Mouse (Mus musculus) C2C12 (cell line): ENCODE results near the gene Gm43191. TPM values are rescaled to one million over a fixed set of nuclear protein-coding genes. Genes with fewer than 3 reads are reported as not detected.

Source experiments
- H3K27me3 ChIP-seq: one replicate; pipeline ENCODE4 v1.6.1; 2011; ENCODE audit not compliant: control insufficient read depth, insufficient read depth, insufficient read length
- H3K36me3 ChIP-seq: one replicate; pipeline ENCODE4 v1.6.1; 2011; ENCODE audit not compliant: control insufficient read depth, insufficient read depth
- H3K4me3 ChIP-seq: one replicate; pipeline ENCODE4 v1.5.1; 2011; ENCODE audit warnings: mild to moderate bottlenecking, control low read depth; ENCODE audit not compliant: poor library complexity, insufficient read depth, severe bottlenecking
- H3K79me2 ChIP-seq: one replicate; pipeline ENCODE4 v1.6.1; 2011; ENCODE audit not compliant: control insufficient read depth, insufficient read depth
- H3K79me3 ChIP-seq: one replicate; pipeline ENCODE4 v1.6.1; 2011; ENCODE audit warnings: low read depth, control low read depth
- H3ac ChIP-seq: one replicate; pipeline ENCODE3; 2011; ENCODE audit warnings: low read depth; ENCODE audit not compliant: control insufficient read depth, insufficient read length
- CEBPB ChIP-seq: IDR thresholded peaks from one replicate; pipeline ENCODE4 v1.6.1; 2011; ENCODE audit warnings: low read depth, mild to moderate bottlenecking, control low read depth, moderate library complexity
- CTCF ChIP-seq: IDR thresholded peaks from one replicate; pipeline ENCODE4 v1.5.1; 2011; ENCODE audit not compliant: control insufficient read depth, insufficient read depth, insufficient read length
- FOSL1 ChIP-seq: IDR thresholded peaks from one replicate; pipeline ENCODE4 v1.8.0; 2011; ENCODE audit warnings: mild to moderate bottlenecking, low read length; ENCODE audit not compliant: poor library complexity, insufficient read depth, severe bottlenecking
- MAX ChIP-seq: IDR thresholded peaks from one replicate; pipeline ENCODE4 v1.6.1; 2011; ENCODE audit warnings: mild to moderate bottlenecking, control low read depth
- MYOD1 ChIP-seq: IDR thresholded peaks from one replicate; pipeline ENCODE4 v1.6.1; 2011; ENCODE audit warnings: low read depth; ENCODE audit not compliant: control insufficient read depth, insufficient read length
- MYOG ChIP-seq: IDR thresholded peaks from one replicate; pipeline ENCODE4 v1.6.1; 2011; ENCODE audit not compliant: control insufficient read depth, insufficient read length; ENCODE audit errors: extremely low read depth
- USF1 ChIP-seq: IDR thresholded peaks from one replicate; pipeline ENCODE4 v1.6.1; 2011; ENCODE audit warnings: low read depth, mild to moderate bottlenecking, control low read depth, moderate library complexity
- polyA plus RNA-seq: library from polyadenylated mRNA; unstranded; fragments of >200 nt; fragmentation: generic; extraction: Trizol; gene quantifications from one replicate; pipeline ENCODE4 v1.2.1, GENCODE M21; 2012; ENCODE audit warnings: missing spikeins

Gene Gm43191
- polyA plus RNA-seq, 1 experiment, result not detected

DNA sequence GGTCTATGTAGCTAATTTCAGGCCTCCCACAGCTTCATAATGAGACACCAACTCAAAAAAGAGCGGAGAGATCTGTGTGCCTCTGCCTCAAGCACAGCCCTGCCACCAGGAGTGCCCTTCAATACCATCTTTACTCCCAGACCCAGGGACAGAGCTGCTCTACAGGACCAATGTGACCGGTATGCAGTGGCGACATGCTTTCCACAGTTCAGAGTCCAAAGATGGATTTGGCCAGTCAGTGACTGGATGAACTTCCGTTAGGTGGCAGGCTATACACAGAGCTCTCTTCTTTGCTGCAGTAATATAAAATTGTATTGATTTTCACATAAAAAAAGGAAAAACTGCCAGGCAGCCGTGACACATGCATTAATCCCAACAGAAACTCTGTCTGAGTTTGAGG is 22.8 kb upstream of the Gm43191 start:
- Histone ChIP-seq H3K79me3 (peaks cover 24% of the 10 kb centered on the region), H3K36me3 (peaks cover 8% of the 10 kb centered on the region), H3ac (no peak overlapping the region), H3K27me3 (no peaks in the 10 kb centered on the region), H3K4me3 (no peak overlapping the region), H3K79me2 (peaks cover 83% of the 10 kb centered on the region)
- no peak for TF ChIP-seq MYOD1
- TF ChIP-seq USF1, result no peak
- no peak for TF ChIP-seq CTCF
- TF ChIP-seq MYOG, result no peak
- TF ChIP-seq CEBPB, result no peak
- TF ChIP-seq MAX, result no peak
- TF ChIP-seq FOSL1, result no peak

DNA sequence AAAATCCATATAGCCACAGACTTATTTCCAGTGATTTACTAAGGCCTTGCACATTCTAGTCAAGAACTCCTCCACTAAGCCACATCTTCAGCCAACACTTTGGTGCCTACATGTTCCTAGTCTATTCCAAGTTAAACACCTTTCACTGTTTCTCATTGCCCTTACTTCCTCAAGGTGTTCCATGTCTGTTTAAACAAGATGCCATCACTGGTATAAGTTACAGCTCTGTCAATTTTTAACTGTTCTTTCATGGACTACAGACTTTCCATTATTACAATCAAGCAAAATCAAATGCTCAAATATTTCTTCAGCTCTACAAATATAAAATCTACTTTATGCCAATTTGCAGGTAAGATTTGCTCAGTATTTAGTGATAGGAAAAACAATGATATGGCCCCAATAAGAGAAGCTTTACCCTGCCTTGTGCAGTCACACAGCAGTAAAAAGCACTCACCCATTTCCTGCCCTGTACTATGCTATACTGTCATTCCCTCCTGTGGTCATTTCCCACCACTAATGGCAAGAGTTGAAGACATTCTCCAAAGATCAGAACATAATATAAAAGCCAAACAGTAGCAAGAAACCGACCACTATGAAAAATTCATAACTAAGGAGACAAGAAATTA is 21.7 kb upstream of the Gm43191 start:
- TF ChIP-seq CEBPB (no peak), MYOG (no peak), FOSL1 (no peak), MYOD1 (no peak), MAX (no peak), USF1 (no peak)
- Histone ChIP-seq H3K36me3 (peaks cover 8% of the 10 kb centered on the region), H3K79me3 (peaks cover 22% of the 10 kb centered on the region), H3K4me3 (no peak overlapping the region), H3ac (no peak overlapping the region), H3K27me3 (no peaks in the 10 kb centered on the region), H3K79me2 (peaks cover 84% of the 10 kb centered on the region)

DNA sequence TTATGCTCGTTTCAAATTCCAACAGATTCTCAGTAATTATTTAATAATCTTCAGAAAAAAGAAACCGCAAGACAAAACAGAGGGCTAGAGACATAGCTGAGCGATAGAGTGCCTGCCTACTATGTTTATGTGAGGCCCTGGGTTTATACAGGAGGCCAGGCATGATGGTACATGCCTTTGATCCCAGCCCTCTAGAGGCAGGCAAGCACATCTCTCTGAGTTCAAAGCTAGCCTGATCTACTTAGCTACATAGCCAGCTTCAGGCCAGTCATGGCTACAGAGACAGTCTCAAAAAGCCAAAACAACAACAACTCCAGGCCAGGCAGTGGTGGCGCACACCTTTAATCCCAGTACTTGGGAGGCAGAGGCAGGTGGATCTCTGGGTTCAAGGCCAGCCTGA is 20.5 kb upstream of the Gm43191 start:
- H3K27me3 ChIP-seq, result no peaks in the 10 kb centered on the region
- H3K36me3 ChIP-seq, result peaks cover 4% of the 10 kb centered on the region
- H3ac ChIP-seq, result no peak overlapping the region
- H3K79me3 ChIP-seq, result peaks cover 23% of the 10 kb centered on the region
- no peak overlapping the region for H3K4me3 ChIP-seq
- TF ChIP-seq USF1, result no peak
- TF ChIP-seq MAX, result no peak
- TF ChIP-seq MYOD1, result no peak
- no peak for TF ChIP-seq CTCF
- H3K79me2 ChIP-seq, result peaks cover 80% of the 10 kb centered on the region

DNA sequence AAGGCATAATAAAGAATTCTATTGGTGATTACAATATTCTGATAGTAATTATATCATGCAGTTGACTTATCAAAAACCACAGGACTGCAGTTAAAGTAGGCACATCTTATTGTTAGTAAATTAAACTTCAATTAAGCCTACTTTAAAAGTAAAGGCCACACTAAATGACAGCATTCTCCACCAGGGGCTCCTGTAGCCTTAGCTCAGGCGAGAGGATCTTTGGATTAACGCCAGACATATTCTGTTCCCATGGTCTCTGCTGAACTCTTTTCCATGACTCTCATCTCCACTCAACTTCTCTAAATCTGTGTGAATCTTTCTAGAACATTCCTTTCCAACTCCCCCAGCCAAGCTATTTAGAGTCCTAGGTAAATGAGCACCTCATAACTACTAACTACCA is 17.7 kb upstream of the Gm43191 start:
- peaks cover 26% of the 10 kb centered on the region for H3K79me3 ChIP-seq
- TF ChIP-seq MYOD1 (no peak), CTCF (no peak), MAX (no peak), MYOG (no peak), USF1 (no peak), FOSL1 (no peak), CEBPB (no peak)
- H3K4me3 ChIP-seq, result no peak overlapping the region
- H3ac ChIP-seq, result no peak overlapping the region
- no peaks in the 10 kb centered on the region for H3K27me3 ChIP-seq
- peaks cover 3% of the 10 kb centered on the region for H3K36me3 ChIP-seq
- H3K79me2 ChIP-seq, result peaks cover 63% of the 10 kb centered on the region

DNA sequence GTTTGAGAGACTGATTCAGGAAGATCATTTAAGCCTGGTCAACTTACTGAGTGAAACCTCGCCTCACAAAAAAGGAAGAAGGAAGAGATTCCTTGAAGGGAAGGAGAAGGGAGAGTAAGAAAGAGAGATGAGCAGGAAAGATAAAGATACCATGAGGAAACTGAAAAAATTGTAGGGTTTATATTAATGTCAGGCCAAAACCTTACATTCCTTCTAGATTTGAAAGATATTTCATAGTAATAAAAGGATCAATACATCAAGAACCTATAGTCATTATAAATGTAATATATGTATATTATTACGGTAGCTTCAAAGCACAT is 14.6 kb upstream of the Gm43191 start:
- Histone ChIP-seq H3K4me3 (no peak overlapping the region), H3K79me3 (peaks cover 12% of the 10 kb centered on the region), H3K36me3 (peaks cover 12% of the 10 kb centered on the region), H3ac (no peak overlapping the region), H3K79me2 (peaks cover 36% of the 10 kb centered on the region), H3K27me3 (no peaks in the 10 kb centered on the region)
- TF ChIP-seq USF1 (no peak), CEBPB (no peak), CTCF (no peak), FOSL1 (no peak), MYOD1 (no peak), MYOG (no peak), MAX (no peak)

DNA sequence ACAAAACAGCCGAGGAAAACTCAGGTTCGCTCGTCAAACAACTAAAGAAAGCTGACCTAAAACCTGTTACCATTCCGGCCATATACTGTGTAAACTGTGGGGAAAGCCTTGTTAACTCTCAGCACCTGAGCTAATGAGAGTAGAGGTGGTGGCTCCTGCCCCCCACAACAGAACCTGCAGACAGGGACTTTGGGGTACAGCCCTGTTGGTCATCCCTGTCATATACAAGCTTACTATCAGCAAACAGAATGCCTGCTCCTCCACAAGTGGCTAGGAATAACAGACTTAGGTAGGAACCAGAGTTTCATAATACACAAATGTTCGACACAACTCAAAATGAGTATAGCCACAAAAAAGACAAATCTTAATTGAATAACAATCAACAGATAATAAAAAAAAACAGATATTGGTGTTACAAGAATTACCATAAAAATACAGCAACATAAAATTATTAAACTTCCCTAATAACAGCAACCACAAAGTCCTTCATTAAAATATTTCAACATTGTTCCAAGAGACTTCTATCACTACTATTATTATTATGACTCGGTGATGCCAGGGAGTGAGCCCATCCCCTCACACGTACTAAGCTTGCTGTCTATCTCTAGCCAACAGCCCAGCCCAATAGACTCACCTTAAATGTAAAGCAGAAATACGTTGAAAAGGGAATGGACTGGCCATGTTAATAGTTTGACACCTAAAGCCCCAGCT is 14.1 kb upstream of the Gm43191 start:
- H3K79me3 ChIP-seq, result peaks cover 12% of the 10 kb centered on the region
- no peak overlapping the region for H3K4me3 ChIP-seq
- no peak for TF ChIP-seq CEBPB
- no peak for TF ChIP-seq FOSL1
- TF ChIP-seq MAX, result no peak
- no peak for TF ChIP-seq CTCF
- no peak for TF ChIP-seq USF1
- no peak for TF ChIP-seq MYOD1
- no peak for TF ChIP-seq MYOG
- peaks cover 32% of the 10 kb centered on the region for H3K79me2 ChIP-seq
- no peak overlapping the region for H3ac ChIP-seq
- peaks cover 12% of the 10 kb centered on the region for H3K36me3 ChIP-seq
- no peaks in the 10 kb centered on the region for H3K27me3 ChIP-seq
